Mouse (Mus musculus): Measurements from ENCODE around the gene Paqr4.

- TF ChIP-seq CTCF (IDR thresholded peaks at IDR 0.05; ENCODE audit: control insufficient read depth, insufficient read depth, low read length), result no peak
- no peak for TF ChIP-seq POLR2A (IDR thresholded peaks at IDR 0.05; ENCODE audit: borderline replicate concordance, control insufficient read depth, low read depth, low read length)
These were observed 6.1 kb upstream of the Paqr4 start for GRCm38 (mm10) chr17:23746767-23747166.

Measured in bone marrow, adult 2 months (tissue).